Mouse (Mus musculus) liver (tissue): ENCODE measurements around the gene Pde4d.
A peak's percentile ranks its signal among the peaks of the same experiment; 100 is the strongest.

ENCODE experiments used
- DNase-seq: peaks from one replicate; pipeline ENCODE4 v3.0.0-alpha.2; 2020; ENCODE audit warnings: mixed read lengths

Gene Pde4d

DNA sequence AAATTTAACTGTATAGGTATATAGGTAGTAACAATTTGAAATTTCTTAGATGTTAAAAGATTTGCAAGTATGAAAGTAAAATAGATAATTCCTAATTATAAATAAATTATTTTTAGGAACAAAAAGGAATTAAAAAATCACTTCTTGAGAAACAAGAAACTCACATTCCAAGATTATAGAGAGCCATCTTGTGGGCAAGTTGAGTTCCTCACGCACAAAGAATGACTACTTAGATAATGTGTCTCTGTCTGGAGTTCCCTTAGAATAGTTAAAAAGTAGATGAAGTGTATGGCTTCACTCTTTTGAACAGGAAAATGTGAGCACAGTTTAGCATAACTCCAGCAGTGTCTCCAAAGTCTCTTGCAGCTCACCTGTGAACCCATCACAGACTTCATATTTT lies 1155.4 kb downstream of the Pde4d start:
- no peak for DNase-seq

DNA sequence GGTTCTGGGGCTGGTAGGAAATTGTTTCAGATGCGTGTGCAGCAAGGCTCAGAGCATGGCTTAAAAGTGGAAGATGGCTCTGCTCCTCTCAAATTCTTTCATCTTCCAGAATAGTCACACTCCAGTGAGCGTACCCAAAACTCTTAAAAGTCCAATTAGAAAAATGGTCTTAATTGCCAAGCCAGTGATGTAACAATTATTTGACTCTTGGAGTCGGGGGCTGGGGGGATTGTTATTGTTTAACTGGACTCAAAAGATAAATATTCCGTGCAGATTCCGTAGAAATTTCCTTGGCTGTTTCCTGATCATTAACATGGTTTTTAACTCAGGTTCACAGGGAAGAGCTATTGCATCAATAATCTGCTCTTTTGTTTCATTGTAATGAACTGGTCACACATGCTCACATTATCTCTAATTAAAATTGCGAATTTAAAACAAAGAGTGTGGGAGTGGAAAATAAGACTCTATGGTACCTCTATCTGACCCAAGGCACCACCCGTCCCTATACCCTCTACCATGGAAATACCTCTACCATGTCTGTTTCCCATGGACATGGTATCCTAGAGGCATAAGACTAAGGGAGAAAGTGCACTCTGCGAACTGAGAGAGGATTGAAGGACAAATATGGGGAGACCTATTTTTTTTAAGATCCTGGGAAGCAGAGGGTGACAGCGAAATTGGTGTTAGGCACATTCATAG lies 1159.5 kb downstream of the Pde4d start:
- DNase-seq: no peak

DNA sequence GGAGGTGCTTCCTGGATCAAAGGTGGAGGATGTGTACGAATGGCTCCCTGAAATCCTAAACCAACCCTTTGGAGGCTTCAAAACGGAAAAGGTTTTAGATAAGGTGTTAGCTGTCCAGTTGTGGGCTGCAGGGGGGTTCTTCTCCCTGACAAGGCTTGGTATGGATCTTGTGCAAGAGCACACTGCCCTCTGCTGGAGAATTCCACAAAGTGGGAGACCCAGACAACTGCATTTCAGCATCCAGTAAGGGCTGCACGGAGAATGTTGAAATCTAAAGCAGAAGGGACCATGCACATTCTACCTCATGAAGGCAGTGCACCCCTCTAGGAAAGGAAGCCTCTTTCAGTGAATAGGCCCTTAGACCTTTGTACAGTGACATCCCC lies 1160.0 kb downstream of the Pde4d start:
- DNase-seq: peak; percentile 59

DNA sequence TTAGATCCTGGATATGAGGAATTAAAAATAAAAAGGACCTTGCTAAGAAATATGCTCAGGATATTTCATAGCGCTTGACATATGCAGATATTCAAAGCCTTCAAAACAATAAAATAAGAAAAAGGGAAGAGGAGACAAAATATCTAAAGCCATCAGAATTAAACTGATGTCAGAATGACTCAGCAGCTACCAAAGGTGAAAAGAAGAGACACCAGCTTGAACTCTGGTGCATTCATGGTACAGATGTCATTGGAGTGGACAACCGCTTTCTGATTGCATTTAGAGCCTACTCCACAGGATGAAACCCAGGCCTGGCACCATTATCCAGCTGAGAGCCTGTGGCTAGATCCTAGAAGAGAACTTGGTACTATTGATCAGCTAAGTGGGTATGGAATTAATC lies 1161.0 kb downstream of the Pde4d start:
- no peak for DNase-seq

DNA sequence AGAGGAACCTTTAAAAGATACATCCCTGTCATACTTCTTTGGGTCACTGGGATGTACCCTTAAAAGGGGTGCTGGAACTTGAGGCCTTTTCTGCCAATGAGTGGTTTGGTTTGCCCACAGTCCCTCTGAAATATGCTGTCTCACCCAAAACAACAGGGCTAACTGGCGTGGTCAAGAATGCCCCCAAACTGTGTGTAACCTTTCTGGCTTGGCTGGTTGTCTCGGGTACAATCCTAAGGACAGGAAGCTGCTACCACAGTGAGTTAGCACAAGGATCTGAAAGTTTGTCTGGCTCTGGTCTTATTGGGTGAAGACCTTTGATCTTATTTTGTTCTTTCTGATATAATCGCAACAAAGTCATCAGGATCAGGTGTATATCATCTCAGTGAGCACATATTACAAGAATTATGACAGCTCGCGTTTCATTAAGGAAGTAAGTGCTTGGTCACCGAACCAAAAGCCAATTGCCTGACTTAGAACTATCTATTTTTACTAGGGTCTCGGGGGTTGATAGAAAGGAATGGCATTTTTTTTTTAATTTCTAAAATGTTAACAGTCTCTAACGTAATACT lies 1165.6 kb downstream of the Pde4d start:
- no peak for DNase-seq

DNA sequence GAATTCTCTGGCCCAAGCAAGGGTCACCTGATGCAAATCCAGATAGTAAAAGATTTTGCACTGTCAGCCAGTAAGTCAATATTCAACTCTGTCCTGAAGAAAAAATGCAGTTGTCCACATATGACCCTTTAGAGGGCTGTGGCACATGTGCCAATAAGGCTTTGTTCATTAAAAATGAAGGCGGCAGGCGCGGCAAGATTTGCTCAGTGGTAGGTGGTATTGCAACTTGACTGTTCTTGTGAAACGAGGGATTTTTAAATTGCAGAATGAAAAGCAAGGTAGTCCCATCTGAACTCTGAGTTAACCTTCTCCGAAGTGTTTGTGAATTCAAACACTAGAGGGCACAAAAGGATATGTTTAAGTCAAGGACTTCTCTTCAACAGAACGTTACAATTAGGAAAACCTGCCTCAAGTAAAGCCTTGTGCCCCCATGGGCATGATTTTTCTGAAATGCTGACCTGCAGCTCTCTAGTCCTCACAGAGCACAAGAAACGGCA lies 1166.1 kb downstream of the Pde4d start:
- no peak for DNase-seq

DNA sequence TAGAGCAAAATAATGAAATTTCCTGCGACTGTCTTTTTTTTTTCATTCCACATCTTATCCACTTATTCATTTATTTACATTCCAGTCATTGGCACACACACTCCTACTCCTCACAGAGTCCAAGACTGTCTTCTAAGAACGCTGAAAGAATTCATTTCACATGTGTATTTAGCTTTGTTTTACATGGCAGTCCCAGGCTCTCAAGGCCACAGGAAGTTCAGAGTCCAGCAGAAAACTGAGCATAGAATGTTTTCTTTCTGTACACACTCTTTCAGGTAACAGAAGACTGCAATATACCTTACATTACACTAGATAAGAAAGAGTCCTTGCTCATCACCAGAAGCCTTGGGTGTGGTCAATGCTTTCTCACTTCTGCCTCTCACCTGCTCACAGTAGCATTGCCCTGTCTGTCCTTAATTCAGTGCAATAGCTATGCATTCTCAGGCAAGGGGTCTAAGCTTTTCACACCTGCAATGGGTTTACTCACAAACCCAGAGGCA lies 1169.5 kb downstream of the Pde4d start:
- DNase-seq: no peak

DNA sequence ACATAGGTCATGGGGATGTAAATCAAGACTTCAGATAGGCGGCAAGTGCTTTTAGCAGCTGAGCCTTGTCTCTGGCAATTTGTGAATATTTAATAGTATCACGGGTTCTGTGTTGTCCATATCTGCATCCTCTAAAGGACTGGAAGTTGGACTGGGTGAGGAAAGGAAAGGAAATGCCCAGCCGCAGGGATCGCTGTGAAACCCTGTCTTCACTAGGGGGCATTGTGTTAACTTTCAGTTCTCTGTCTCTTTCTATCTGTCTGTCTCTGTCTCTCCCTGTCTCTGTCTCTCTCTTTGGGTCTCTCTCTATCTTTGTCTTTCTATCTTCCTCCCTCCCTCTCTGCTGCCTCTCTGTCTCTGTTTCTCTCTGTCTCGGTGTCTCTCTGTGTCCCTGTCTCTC lies 1172.5 kb downstream of the Pde4d start:
- no peak for DNase-seq

DNA sequence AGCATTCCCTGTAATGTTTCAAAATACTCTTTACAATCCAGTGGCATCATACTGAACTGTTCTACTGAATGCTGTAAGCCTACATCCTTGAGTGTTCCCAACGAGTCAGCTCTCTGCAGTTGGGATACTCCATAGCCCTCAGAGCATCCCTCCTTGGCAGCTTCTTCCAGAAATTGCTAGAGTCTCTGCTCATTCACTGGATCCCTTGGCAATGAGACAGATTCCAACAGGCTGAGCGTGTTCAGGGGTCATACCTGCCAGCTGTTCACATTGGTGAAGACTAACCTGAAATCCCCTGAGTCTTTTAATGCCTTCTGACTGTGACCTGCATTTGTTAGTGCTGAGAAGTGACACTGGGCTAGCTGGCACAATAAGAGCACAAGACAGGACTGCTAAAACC lies 1173.5 kb downstream of the Pde4d start:
- no peak for DNase-seq

DNA sequence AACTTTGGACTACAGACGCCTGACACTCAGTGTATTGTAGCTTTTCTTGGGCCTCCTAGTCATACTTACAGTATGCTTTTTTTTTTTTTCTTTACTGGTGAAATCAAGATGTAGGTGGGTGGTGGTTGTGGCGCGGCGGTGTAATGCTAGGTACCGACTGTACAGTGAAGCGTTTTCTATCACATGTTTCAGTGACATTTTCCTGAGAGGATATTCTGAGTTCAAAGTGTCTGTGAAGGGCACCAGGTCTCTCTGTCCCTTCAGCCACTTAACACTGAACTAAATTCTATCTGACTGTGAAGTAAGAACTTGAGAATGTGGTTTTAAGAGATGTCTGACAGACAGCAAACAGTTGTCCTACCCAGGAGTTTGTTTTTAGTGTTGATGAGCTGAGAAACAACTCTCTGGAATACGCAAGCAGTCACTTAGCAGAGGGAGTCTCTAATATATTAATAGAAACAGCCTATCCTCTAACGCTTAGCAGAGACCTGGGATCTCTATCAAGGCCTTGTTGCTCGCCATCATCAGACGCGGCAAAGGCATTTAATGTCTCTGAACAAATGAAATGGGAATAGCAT lies 1175.1 kb downstream of the Pde4d start:
- no peak for DNase-seq

DNA sequence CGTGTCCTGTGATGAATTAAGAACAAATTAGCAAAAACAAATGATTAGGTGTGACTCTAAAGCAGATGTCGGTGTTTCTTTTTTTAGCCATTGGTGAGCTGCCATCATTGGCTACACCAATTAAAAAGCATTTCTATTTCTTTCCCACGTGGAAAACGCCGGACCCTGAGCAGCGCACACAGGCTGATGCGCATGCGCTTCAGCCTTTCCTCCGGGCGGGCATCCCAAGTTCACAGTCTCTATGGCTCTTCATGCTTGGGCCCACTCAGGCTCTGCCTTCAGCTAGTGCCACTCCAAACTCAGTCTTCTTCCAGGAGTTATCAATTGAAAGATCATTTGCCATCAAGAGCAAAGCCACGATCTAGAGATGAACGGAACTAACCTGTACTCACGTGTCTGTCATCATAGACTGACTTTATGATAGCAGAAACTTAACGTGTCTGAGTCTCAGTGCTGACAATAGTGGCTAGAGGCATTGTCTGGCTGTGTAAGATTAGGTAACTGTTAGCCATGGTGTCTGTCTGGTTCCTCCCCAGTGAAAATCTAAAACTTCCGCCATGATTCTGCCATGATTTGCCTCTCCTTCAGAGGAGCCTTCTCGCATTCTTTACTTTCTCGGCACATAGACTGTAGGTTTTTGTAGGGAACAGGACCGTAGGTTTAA lies 1175.8 kb downstream of the Pde4d start:
- DNase-seq: no peak

DNA sequence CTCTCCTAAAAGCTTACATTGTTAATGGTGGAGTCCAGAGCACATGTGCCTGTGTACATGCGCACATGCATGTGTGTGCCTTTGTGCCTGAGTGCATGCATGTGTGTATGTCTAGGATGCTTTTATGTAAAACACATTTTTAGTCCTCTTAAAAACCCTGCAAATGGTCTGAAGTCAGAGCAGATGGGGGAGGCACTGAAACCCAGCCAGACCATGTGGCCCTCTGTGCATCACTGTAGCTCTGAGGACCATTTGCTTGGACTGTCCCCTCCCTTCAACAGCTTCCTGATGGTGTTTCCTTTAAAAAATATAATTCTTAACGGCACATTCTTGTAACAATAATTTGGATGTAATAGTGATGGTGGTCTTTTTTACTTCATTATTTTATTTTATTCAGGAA lies 1177.5 kb downstream of the Pde4d start:
- DNase-seq: no peak

DNA sequence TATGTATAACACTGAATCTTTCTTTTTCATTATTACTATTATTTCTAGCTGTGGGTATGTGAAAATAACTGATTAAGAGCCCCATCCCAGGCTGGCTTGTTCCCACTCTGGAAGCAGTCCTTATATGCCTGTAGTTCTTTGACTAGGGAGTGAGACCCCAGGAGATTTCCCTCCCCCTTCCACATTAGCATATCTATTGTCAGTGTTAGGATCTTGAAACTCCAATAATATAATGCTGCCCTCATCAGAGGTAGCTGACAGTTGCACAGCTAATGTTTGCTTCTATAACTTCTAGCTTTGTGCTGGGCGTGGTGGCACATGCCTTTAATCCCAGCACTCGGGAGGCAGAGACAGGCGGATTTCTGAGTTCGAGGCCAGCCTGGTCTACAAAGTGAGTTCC lies 1178.9 kb downstream of the Pde4d start:
- no peak for DNase-seq

DNA sequence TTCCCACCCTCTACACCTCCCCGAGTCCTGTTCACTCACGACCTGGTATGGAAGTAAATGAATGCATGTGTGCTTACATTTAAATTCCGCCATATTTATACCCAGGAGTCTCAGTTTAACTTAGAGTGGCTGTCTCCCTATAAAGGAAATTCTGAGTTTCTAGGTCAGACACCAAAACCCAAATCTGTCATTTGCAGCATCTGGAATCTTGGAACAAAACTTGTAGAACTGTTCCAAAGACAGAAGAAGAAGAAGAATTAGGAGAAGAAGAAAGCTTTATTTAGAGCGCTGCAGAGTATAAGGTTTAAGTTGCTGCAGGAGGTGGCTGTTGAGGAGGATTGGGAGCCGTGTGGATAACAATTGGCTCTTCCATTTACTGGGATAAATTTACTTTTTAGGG lies 1179.5 kb downstream of the Pde4d start:
- no peak for DNase-seq

DNA sequence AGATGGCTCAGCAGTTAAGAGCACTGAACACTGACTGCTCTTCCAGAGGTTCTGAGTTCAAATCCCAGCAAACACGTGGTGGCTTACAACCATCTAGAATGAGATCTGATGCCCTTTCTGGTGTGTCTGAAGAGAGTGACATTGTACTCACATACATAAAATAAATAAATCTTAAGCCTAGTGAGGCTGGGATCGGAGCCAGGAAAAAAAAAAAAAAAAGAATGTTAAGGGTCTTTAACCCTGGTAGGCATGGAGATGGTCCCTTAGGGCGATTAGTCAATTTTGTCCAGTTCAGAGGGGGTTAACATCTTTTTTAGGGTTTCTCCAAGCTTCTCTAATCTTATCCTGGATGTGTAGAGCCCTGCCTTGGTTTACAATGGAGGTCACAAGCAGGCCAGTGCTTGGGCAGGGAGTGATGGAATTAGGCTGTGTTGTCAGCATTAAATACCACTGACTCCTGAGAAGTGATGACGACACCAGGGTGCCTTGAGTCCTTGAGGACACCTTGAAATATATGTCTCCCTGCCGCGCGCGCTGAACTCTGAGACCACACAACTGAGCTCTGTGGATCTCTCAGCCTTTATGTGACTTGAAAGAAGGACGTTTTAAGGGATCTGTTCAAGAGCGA lies 1181.8 kb downstream of the Pde4d start:
- DNase-seq: no peak

DNA sequence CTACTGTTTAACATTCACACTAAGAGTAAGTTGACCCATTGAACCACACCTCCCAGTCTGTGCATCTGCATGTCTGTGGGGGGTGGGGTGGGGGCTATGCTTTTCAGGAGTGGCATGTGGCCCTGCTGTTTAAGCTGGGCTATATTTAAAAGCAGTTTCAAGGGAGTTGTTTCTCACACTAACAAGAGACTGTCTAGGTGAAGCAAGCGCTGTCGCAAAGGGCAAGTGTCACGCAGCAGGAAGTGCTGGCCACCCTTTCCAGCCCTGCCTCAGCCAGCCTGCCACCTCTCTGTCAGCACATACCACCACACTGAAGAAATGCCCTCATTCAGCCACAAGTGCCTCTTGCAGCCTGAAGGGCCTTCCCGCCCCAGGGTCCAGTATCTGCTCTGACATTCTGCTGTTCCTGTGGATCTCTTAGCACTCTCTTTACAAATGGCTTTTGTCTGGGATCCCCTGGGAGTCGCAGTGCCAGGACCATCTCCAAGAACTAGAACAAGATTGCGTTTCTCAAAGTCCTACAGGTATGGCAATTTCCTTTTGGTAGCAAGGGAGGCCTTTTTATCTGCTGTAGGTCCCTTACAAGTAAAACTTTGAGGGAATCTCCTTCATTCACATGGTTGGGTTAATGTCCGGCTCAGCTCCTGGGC lies 1182.8 kb downstream of the Pde4d start:
- DNase-seq: peak; percentile 42

DNA sequence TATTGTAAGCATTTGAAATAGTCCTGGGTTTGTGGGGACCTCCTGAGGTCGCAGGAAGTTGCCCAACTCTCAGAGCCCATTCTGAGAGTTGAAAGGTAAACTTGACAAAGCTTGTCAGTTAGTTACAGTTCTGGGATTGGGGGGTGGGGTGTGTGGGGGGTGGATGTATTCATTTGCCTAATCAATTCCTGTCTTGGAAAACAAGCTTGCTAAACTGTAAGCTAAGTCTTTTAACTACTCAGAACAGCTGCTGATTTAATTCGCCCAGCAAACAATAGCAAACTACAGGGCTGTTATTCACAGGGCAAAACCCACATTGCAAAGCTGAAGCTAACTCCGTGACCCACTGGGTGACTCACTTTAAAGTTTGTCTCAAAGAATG lies 1183.3 kb downstream of the Pde4d start:
- DNase-seq: peak; percentile 30

DNA sequence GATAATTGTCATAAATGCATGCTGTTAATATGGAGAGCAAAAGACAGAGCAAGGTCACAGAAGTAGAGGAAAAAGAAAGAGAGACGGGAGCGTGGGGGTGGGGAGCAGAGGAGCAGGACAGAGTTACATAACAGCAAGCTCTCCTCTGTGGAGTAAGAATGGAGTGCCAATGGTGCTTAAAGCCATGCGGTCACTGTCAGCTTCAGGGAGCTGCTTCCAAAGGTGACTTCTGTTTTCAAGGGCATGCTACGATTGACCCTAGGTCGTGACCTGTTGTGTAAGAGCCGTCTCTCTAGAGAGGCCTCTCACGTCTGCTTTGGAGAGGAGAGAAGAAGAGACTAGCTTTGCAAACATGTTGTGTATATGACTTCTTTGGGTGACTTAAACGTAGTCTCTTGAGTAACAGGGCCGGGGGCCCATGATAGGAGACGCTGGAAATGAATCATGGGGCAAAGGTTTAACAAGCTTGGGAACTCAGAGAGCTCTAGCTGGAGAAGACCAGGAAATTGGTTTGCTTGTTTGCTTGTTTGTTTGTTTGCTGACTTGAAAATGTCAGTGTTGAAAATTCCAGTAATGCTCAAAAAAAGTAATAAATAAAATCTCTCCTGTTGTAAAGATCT lies 1186.3 kb downstream of the Pde4d start:
- DNase-seq: peak; percentile 28

DNA sequence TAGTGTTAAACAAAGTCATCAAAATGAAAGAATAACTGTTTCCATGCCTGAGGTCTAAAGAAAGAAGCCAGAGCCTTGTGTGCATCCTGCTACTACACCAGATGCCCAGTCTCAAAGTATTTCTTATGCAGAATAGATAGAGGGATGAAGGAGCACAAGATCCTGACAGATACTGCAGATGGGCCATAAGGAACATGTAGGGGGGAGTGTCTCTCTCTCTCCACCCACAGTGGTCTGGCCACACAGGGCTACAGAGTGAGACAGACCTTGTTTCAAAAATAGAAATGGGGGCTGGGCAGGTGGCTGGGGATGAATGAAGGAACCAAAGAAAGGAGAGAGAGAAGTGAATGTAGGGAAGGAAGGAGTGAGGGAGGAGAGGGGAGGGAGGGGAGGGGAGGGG lies 1188.5 kb downstream of the Pde4d start:
- DNase-seq: no peak

DNA sequence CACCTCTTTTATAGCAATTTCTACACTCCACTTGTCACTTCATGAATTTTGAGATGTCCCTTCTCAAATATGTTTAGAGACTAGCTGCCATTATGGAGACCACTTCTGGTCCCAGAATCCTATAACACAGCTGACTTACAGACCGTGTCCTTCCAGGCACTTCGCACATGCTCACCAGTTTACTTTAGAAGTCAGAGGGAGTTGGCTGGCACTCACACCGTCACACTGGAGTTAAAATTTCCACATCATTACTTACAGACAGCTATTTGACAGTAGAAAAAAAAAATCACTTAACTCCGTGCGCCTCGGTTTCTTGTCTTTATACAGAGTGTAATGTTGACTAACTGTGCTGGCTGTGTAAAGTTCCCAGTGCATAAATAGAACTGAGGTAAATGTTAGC lies 1189.5 kb downstream of the Pde4d start:
- no peak for DNase-seq

DNA sequence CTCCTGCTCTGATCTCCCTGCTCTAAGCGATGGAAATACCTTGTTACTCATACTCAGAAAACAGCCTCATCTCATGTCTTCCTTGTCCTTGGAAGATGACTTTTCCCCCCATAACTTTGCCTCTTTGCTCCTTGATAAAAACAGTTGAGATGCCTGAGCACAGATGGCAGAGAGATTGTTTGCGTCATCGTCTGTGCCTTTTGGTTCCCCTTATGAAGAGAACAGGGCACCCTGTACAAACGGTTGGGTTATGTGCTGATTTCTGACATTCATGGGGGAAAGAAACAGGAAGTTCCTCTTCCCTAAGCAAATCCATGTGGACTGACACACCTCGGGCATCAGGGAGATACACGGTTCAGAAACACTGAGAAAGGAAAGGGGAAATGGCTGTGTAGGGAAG lies 1191.8 kb downstream of the Pde4d start:
- no peak for DNase-seq

DNA sequence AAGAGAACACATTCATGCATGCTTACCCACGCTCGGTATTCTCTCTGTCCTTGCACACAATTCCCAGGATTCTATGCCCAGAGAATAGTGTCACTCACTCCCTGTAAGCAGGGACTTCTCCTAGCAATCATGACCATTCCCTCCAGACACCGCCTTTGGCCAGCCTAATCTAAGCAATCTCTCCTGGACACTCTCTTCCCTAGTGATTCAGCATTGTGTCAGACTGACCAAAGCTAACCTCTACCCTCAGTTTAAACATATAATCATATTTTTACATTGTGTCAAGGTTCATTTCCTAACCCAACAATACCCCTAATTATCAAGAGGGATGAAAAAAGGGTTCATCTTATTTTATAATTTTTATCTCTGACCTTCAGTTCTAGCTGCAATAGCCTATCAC lies 1193.7 kb downstream of the Pde4d start:
- no peak for DNase-seq
